Comparison of ENCODE assay signal across 18 mouse cellular contexts in genomic region chr4:152997251-152997650, GRCm38 (mm10).
"Had no signal": no experiment of that assay in that cellular context is flagged by ENCODE, and none has a peak within 500 bp of the region (broad histone marks: within the 10 kb centered on the region; RNA-seq: fewer than 3 reads in every experiment).

No protein-coding gene starts in this region.

- ATAC-seq: liver, postnatal 0 days; midbrain, embryonic 16.5 days had no signal

- H3K9me3 ChIP-seq: midbrain, embryonic 10.5 days; midbrain, embryonic 12.5 days; neural tube, embryonic 13.5 days; neural tube, embryonic 15.5 days; stomach, embryonic 15.5 days had no signal

- H3K36me3 ChIP-seq: midbrain, embryonic 10.5 days; midbrain, embryonic 12.5 days; neural tube, embryonic 13.5 days; neural tube, embryonic 15.5 days; stomach, embryonic 15.5 days had no signal

- H3K27me3 ChIP-seq: midbrain, embryonic 12.5 days; neural tube, embryonic 15.5 days; stomach, embryonic 15.5 days had no signal

- H3K4me2 ChIP-seq: lung, embryonic 14.5 days; midbrain, embryonic 12.5 days; neural tube, embryonic 13.5 days; neural tube, embryonic 15.5 days; stomach, embryonic 15.5 days had no signal

- H3K9ac ChIP-seq: liver, postnatal 0 days; lung, embryonic 14.5 days; midbrain, embryonic 12.5 days; neural tube, embryonic 13.5 days; neural tube, embryonic 15.5 days; stomach, embryonic 15.5 days had no signal

- H3K27ac ChIP-seq: midbrain, embryonic 10.5 days; midbrain, embryonic 12.5 days; neural tube, embryonic 13.5 days; neural tube, embryonic 15.5 days; stomach, embryonic 15.5 days; stomach, postnatal 0 days had no signal

- H3K4me1 ChIP-seq: stomach, embryonic 15.5 days had no signal

- DNase-seq: liver, postnatal 0 days; lung, embryonic 14.5 days; lung, postnatal 10 days; lung, postnatal 4 days; midbrain, embryonic 14.5 days; right cerebral cortex, adult 18-20 months; right cerebral cortex, postnatal 14 days; thymus, adult 2 months; thymus, postnatal 25 days; thymus, postnatal 4 days had no signal

- H3K4me3 ChIP-seq: midbrain, embryonic 10.5 days; midbrain, embryonic 12.5 days; myocyte; neural tube, embryonic 13.5 days; neural tube, embryonic 15.5 days; stomach, embryonic 15.5 days had no signal
